Mouse (Mus musculus) embryonic fibroblast, embryonic 13.5 days (primary cell): ENCODE results near the gene Anks1b.

Experiments
- CTCF ChIP-seq: IDR thresholded peaks from 2 replicates; pipeline ENCODE4 v1.5.1; 2011; ENCODE audit warnings: mild to moderate bottlenecking, control low read depth, low read length, moderate library complexity, borderline replicate concordance; ENCODE audit not compliant: insufficient read depth
- POLR2A ChIP-seq: IDR thresholded peaks from 2 replicates; pipeline ENCODE4 v1.6.1; 2011; ENCODE audit warnings: low read depth, mild to moderate bottlenecking, control low read depth, low read length, moderate library complexity

DNA sequence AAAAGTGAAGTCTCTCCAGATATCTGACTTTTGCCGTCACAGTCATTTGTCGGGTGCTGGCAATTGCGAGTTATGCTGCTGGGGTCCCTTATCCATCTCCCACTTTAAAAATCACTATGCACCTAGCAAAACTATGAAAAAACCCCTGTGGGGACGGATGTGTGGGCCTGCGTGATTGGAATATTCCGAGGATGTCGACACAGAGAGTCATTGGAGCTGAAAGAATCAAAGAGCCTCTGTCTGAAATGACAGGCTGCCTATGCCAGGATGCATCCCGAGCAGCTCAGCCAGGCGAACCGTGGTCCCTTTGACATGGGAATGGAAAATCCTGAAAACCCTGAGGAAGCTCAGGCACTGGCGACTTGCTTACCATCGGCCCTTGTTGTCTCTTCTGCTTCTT lies 825.9 kb downstream of the Anks1b start:
- TF ChIP-seq CTCF: no peak
- no peak for TF ChIP-seq POLR2A
